Mouse (Mus musculus): ENCODE results near the gene 2410004B18Rik.
A peak's percentile ranks its signal among the peaks of the same experiment; 100 is the strongest.
"Not testable (repeated sequence)": the region's sequence is repeated elsewhere in the genome, so short reads cannot be mapped to it uniquely, and the experiment has no call there.

Gene 2410004B18Rik

GRCm38 (mm10) chr3:145937505-145938404 is at the start of gene 2410004B18Rik:
2410004B18Rik (plus strand) TSS chr3:145938014.
- peak; percentile 72 for DNase-seq (ENCODE audit: extremely low read depth, low read depth)

GRCm38 (mm10) chr3:145890346-145891132 is 47.3 kb upstream of the 2410004B18Rik start:
- no peak for DNase-seq (ENCODE audit: extremely low read depth, low read depth)

GRCm38 (mm10) chr3:145892451-145892850 is 45.4 kb upstream of the 2410004B18Rik start:
- DNase-seq (ENCODE audit: extremely low read depth, low read depth), result no peak

- no peak for DNase-seq (ENCODE audit: extremely low read depth, low read depth)
These were observed 43.7 kb upstream of the 2410004B18Rik start for GRCm38 (mm10) chr3:145894131-145894530.

GRCm38 (mm10) chr3:145897749-145898148 is 40.1 kb upstream of the 2410004B18Rik start:
- DNase-seq (ENCODE audit: extremely low read depth, low read depth), result no peak

- no peak for DNase-seq (ENCODE audit: extremely low read depth, low read depth)
These were observed 38.0 kb upstream of the 2410004B18Rik start for GRCm38 (mm10) chr3:145899832-145900231.

GRCm38 (mm10) chr3:145903530-145903929 is 34.3 kb upstream of the 2410004B18Rik start:
- DNase-seq (ENCODE audit: extremely low read depth, low read depth), result no peak

GRCm38 (mm10) chr3:145904850-145905776 is 32.7 kb upstream of the 2410004B18Rik start:
- DNase-seq (ENCODE audit: extremely low read depth, low read depth), result peak; percentile 56

GRCm38 (mm10) chr3:145906582-145906981 is 31.2 kb upstream of the 2410004B18Rik start:
- no peak for DNase-seq (ENCODE audit: extremely low read depth, low read depth)

GRCm38 (mm10) chr3:145912512-145912911 is 25.3 kb upstream of the 2410004B18Rik start:
- DNase-seq (ENCODE audit: extremely low read depth, low read depth), result no peak

- DNase-seq (ENCODE audit: extremely low read depth, low read depth), result no peak
These were observed 24.6 kb upstream of the 2410004B18Rik start for GRCm38 (mm10) chr3:145913263-145913662.

- DNase-seq (ENCODE audit: extremely low read depth, low read depth), result not testable (repeated sequence)
These were observed 23.9 kb upstream of the 2410004B18Rik start for GRCm38 (mm10) chr3:145913942-145914341.

GRCm38 (mm10) chr3:145916374-145916773 is 21.4 kb upstream of the 2410004B18Rik start:
- DNase-seq (ENCODE audit: extremely low read depth, low read depth), result no peak

- no peak for DNase-seq (ENCODE audit: extremely low read depth, low read depth)
These were observed 21.0 kb upstream of the 2410004B18Rik start for GRCm38 (mm10) chr3:145916826-145917225.

GRCm38 (mm10) chr3:145922019-145922854 is 15.6 kb upstream of the 2410004B18Rik start, which contains the start of gene Bcl10:
Bcl10 (plus strand) TSS chr3:145922804.
- DNase-seq (ENCODE audit: extremely low read depth, low read depth), result no peak

GRCm38 (mm10) chr3:145922971-145923370 is 14.8 kb upstream of the 2410004B18Rik start:
- no peak for DNase-seq (ENCODE audit: extremely low read depth, low read depth)

GRCm38 (mm10) chr3:145923874-145924577 is 13.8 kb upstream of the 2410004B18Rik start:
- DNase-seq (ENCODE audit: extremely low read depth, low read depth), result peak; percentile 99

- DNase-seq (ENCODE audit: extremely low read depth, low read depth), result peak; percentile 51
These were observed 13.0 kb upstream of the 2410004B18Rik start for GRCm38 (mm10) chr3:145924649-145925337.

- peak; percentile 21 for DNase-seq (ENCODE audit: extremely low read depth, low read depth)
These were observed 12.3 kb upstream of the 2410004B18Rik start for GRCm38 (mm10) chr3:145925506-145925905.

All from MEL-GATA-1-ER (cell line).